Mouse (Mus musculus): ENCODE data around the gene Cwc15. TPM values are rescaled to one million over a fixed set of nuclear protein-coding genes. Genes with fewer than 3 reads are reported as not detected.
"Not testable (repeated sequence)": the region's sequence is repeated elsewhere in the genome, so short reads cannot be mapped to it uniquely, and the experiment has no call there.

Cwc15 gene
- polyA plus RNA-seq (2017; shearing (Covaris generic)) = 100 to 1,000 TPM; 232 to 234 TPM

- ATAC-seq = peak; percentile 66
Observed at GRCm38 (mm10) chr9:14500023-14500915, at the start of gene Cwc15, which contains the start of gene Kdm4d. TSS of gene Cwc15 (plus strand) at chr9:14500617. TSS of gene Kdm4d (minus strand) at chr9:14500482.

- ATAC-seq = not testable (repeated sequence)
Observed at GRCm38 (mm10) chr9:14451120-14451519, 49.3 kb upstream of the Cwc15 start.

GRCm38 (mm10) chr9:14456320-14456719 lies 44.1 kb upstream of the Cwc15 start:
- no peak for ATAC-seq

GRCm38 (mm10) chr9:14462536-14462935 lies 37.9 kb upstream of the Cwc15 start:
- not testable (repeated sequence) for ATAC-seq

- not testable (repeated sequence) for ATAC-seq
Observed at GRCm38 (mm10) chr9:14463668-14464067, 36.7 kb upstream of the Cwc15 start.

- peak; percentile 66 for ATAC-seq
Observed at GRCm38 (mm10) chr9:14498896-14499705, 1.3 kb upstream of the Cwc15 start.

GRCm38 (mm10) chr9:14500916-14501424 lies 553 bp downstream of the Cwc15 start:
- ATAC-seq = no peak

- ATAC-seq = no peak
Observed at GRCm38 (mm10) chr9:14512633-14513445, 12.4 kb downstream of the Cwc15 start.

GRCm38 (mm10) chr9:14517296-14517695 lies 16.9 kb downstream of the Cwc15 start:
- no peak for ATAC-seq

- ATAC-seq = no peak
Observed at GRCm38 (mm10) chr9:14518105-14518504, 17.7 kb downstream of the Cwc15 start.

GRCm38 (mm10) chr9:14520971-14521670 lies 20.7 kb downstream of the Cwc15 start:
- no peak for ATAC-seq

- ATAC-seq = no peak
Observed at GRCm38 (mm10) chr9:14521695-14522094, 21.3 kb downstream of the Cwc15 start.

- ATAC-seq = peak; percentile 75
Observed at GRCm38 (mm10) chr9:14523408-14524043, 23.1 kb downstream of the Cwc15 start.

GRCm38 (mm10) chr9:14530004-14530403 lies 29.6 kb downstream of the Cwc15 start:
- ATAC-seq = no peak

GRCm38 (mm10) chr9:14532283-14532682 lies 31.9 kb downstream of the Cwc15 start:
- ATAC-seq = no peak

GRCm38 (mm10) chr9:14533659-14534058 lies 33.2 kb downstream of the Cwc15 start:
- no peak for ATAC-seq

GRCm38 (mm10) chr9:14534833-14535456 lies 34.5 kb downstream of the Cwc15 start:
- no peak for ATAC-seq

- no peak for ATAC-seq
Observed at GRCm38 (mm10) chr9:14544034-14544757, 43.8 kb downstream of the Cwc15 start.

GRCm38 (mm10) chr9:14547584-14548365 lies 47.4 kb downstream of the Cwc15 start:
- no peak for ATAC-seq

All from activated CD4-positive, CD25-positive, alpha-beta regulatory T cell, adult 4 months (primary cell).